Comparison of ENCODE assay signal across 7 mouse cellular contexts in the genomic region with DNA sequence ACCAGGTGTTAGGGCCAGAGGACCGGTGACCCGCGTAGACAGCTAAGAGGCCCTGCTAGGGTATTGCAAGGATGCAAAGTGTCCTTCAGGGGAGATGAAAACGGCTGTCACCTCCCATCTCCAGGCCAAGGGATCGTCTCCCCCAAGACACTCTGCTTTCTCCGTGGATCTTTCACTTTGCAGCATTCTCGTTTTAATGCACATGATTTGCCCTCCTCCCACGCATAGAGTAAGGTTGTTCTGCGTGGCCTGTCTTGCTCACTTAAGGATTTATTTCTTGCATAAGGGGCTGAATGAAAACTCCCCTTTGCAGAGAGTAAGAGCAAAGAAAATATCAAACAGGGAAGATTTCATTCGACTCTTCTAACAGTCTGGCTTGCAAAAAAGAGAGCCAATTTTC. TPM values are rescaled to one million over a fixed set of nuclear protein-coding genes. Genes with fewer than 3 reads are reported as not detected.
DNase-seq lines count a peak whose midpoint lies in the region; ATAC-seq and TF ChIP-seq lines count a peak whose summit lies in the region.

No protein-coding gene starts in this region.

- H3K27me3 ChIP-seq in lung, embryonic 15.5 days: peaks cover 55% of the 10 kb centered on the region
- H3K27me3 ChIP-seq in forebrain, postnatal 0 days (ENCODE audit: insufficient read depth, low read length): peaks cover 59% of the 10 kb centered on the region
- peaks cover 97% of the 10 kb centered on the region for H3K27me3 ChIP-seq in liver, embryonic 15.5 days

- no peaks in the 10 kb centered on the region for H3K9me3 ChIP-seq in lung, embryonic 15.5 days
- no peaks in the 10 kb centered on the region for H3K9me3 ChIP-seq in forebrain, postnatal 0 days (ENCODE audit: low read length)
- no peaks in the 10 kb centered on the region for H3K9me3 ChIP-seq in liver, embryonic 15.5 days (replicated peaks)

- H3K9ac ChIP-seq in lung, embryonic 15.5 days: peak overlapping the region; percentile 37; the same call in 1 of the 2 replicates
- H3K9ac ChIP-seq in forebrain, postnatal 0 days: 0 out of 2 replicates have a peak overlapping the region, but pooled peaks have one; percentile 25
- no peak overlapping the region for H3K9ac ChIP-seq in liver, embryonic 15.5 days

- 8% methylated on average over 10 of the region's 10 CpGs for WGBS in lung, embryonic 15.5 days
- WGBS in forebrain, postnatal 0 days: 12% methylated on average over 10 of the region's 10 CpGs
- WGBS in liver, embryonic 15.5 days (ENCODE audit: insufficient replicate concordance): 6% methylated on average over 10 of the region's 10 CpGs

- no peak for TF ChIP-seq CTCF in forebrain, postnatal 0 days (IDR thresholded peaks at IDR 0.05; ENCODE audit: low read depth)

- peak overlapping the region; percentile 100 for H3K4me2 ChIP-seq in lung, embryonic 15.5 days
- H3K4me2 ChIP-seq in forebrain, postnatal 0 days (ENCODE audit: low read depth): peak overlapping the region; percentile 99
- H3K4me2 ChIP-seq in liver, embryonic 15.5 days: peak overlapping the region; percentile 71

- no peak for ATAC-seq in lung, embryonic 15.5 days (ENCODE audit: borderline replicate concordance, extremely low read depth, low FRiP score, low TSS enrichment)
- ATAC-seq in forebrain, postnatal 0 days: peak; percentile 3; the same call in 1 of the 2 replicates
- ATAC-seq in liver, embryonic 15.5 days (ENCODE audit: insufficient read depth): no peak

- no peak overlapping the region for H3K27ac ChIP-seq in lung, embryonic 15.5 days
- no peak overlapping the region for H3K27ac ChIP-seq in forebrain, postnatal 0 days (ENCODE audit: low read depth, low read length)
- H3K27ac ChIP-seq in liver, embryonic 15.5 days (replicated peaks): no peak overlapping the region

- H3K4me3 ChIP-seq in lung, embryonic 15.5 days: peak overlapping the region; percentile 75
- H3K4me3 ChIP-seq in forebrain, postnatal 0 days (ENCODE audit: low read depth, low read length): peak overlapping the region; percentile 48
- no peak overlapping the region for H3K4me3 ChIP-seq in liver, embryonic 15.5 days (replicated peaks)

- DNase-seq in lung, adult 18-20 months: no peak
- no peak for DNase-seq in forebrain, postnatal 0 days
- no peak for DNase-seq in adrenal gland, postnatal 25 days
- no peak for DNase-seq in MN1 (ENCODE audit: low spot score)
- DNase-seq in adrenal gland, postnatal 4 days (ENCODE audit: low spot score in 2 of 2): no peak

- peaks cover 49% of the 10 kb centered on the region for H3K4me1 ChIP-seq in lung, embryonic 15.5 days
- H3K4me1 ChIP-seq in forebrain, postnatal 0 days (ENCODE audit: insufficient read depth): peaks cover 8% of the 10 kb centered on the region; the same call in 1 of the 2 replicates
- H3K4me1 ChIP-seq in liver, embryonic 15.5 days (replicated peaks): peaks cover 18% of the 10 kb centered on the region

- no peaks in the 10 kb centered on the region for H3K36me3 ChIP-seq in lung, embryonic 15.5 days
- no peaks in the 10 kb centered on the region for H3K36me3 ChIP-seq in forebrain, postnatal 0 days (ENCODE audit: insufficient read depth)
- H3K36me3 ChIP-seq in liver, embryonic 15.5 days (replicated peaks): no peaks in the 10 kb centered on the region

RNA-seq across cellular contexts. Expression of a gene that starts 0.6 kb away (rescaled TPM):
- polyA plus RNA-seq in lung, embryonic 15.5 days (2015; fragmentation: Nextera tagmentation; extraction: Ambion mirVana): 5.4 and 6.5 TPM in 2 replicates
- 1.2 and 3.1 TPM in 2 replicates for total RNA-seq in forebrain, postnatal 0 days (2014; rRNA removed)
- polyA plus RNA-seq in forebrain, postnatal 0 days (2015; fragmentation: Nextera tagmentation; extraction: Ambion mirVana): 0.65 and 1.1 TPM in 2 replicates
- polyA plus RNA-seq in liver, embryonic 15.5 days (2015; fragmentation: Nextera tagmentation; extraction: Ambion mirVana): 0.45 and 0.48 TPM in 2 replicates
- 4.6 and 5.3 TPM in 2 replicates for total RNA-seq in adrenal gland, postnatal 25 days (2021)
- total RNA-seq in adrenal gland, postnatal 4 days (2021): 10 to 100 TPM; 10.1 to 15.6 TPM
